Mouse (Mus musculus): ENCODE measurements around the gene Myl9.

GRCm38 (mm10) chr2:156762499-156762898, 12.7 kb upstream of the Myl9 start:
- TF ChIP-seq CTCF (IDR thresholded peaks at IDR 0.05; ENCODE audit: extremely low read depth, insufficient read length, insufficient replicate concordance, low read depth, low read length) (no peak), POLR2A (IDR thresholded peaks at IDR 0.05; ENCODE audit: low read depth, low read length) (no peak)

Data from small intestine, adult 2 months (tissue).